Mouse (Mus musculus) embryonic facial prominence, embryonic 14.5 days (tissue): ENCODE measurements around the gene H2-T22. TPM values are rescaled to one million over a fixed set of nuclear protein-coding genes. Genes with fewer than 3 reads are reported as not detected.
"Not testable (repeated sequence)": the region's sequence is repeated elsewhere in the genome, so short reads cannot be mapped to it uniquely, and the experiment has no call there.

Experiments
- ATAC-seq: fragments of 200-750 bp; cut with Nextera tagmentation; 2 replicates; pipeline ENCODE4 v1.8.0; 2017; ENCODE audit warnings: low read depth, moderate number of reproducible peaks, moderate TSS enrichment
- DNase-seq: peaks from one replicate; pipeline ENCODE4 v3.0.0-alpha.2; 2015; ENCODE audit warnings: low spot score
- H3K27ac ChIP-seq: fragments of 300-500 bp; sonication (generic); replicated peaks from 2 replicates; pipeline ENCODE4 v1.5.1; 2014; ENCODE audit warnings: low read depth, mild to moderate bottlenecking, low read length, moderate library complexity
- H3K27me3 ChIP-seq: fragments of 300-500 bp; sonication (generic); replicated peaks from 2 replicates; pipeline ENCODE4 v1.6.1; 2014; ENCODE audit warnings: low read length; ENCODE audit not compliant: control insufficient read depth, insufficient read depth
- H3K36me3 ChIP-seq: fragments of 300-500 bp; sonication (generic); 2 replicates; pipeline ENCODE4 v1.6.1; 2014; ENCODE audit warnings: low read length, mixed read lengths; ENCODE audit not compliant: control insufficient read depth, insufficient read depth
- H3K4me1 ChIP-seq: fragments of 300-500 bp; sonication (generic); 2 replicates; pipeline ENCODE4 v1.6.1; 2014; ENCODE audit warnings: antibody characterized with exemption, low read length; ENCODE audit not compliant: control insufficient read depth, insufficient read depth
- H3K4me2 ChIP-seq: fragments of 300-500 bp; sonication (generic); 2 replicates; pipeline ENCODE4 v1.6.1; 2014; ENCODE audit warnings: low read depth, mild to moderate bottlenecking, low read length, moderate library complexity, mixed read lengths
- H3K4me3 ChIP-seq: fragments of 300-500 bp; sonication (generic); 2 replicates; pipeline ENCODE4 v1.5.1; 2014; ENCODE audit warnings: low read depth, mild to moderate bottlenecking, low read length
- H3K9ac ChIP-seq: fragments of 300-500 bp; sonication (generic); 2 replicates; pipeline ENCODE4 v1.6.1; 2014; ENCODE audit warnings: low read depth, mild to moderate bottlenecking, low read length, moderate library complexity, mixed read lengths
- H3K9me3 ChIP-seq: fragments of 300-500 bp; sonication (generic); 2 replicates; pipeline ENCODE4 v1.6.1; 2016; ENCODE audit warnings: low read length; ENCODE audit not compliant: control insufficient read depth
- WGBS: fragments of 180-500 bp; shearing (Covaris S2); extraction: QIAGEN DNeasy Blood & Tissue Kit; methylation state at CpG from one replicate; pipeline ENCODE4 v1.1.7; 2014; 5-methylcytosine and 5-hydroxymethylcytosine counted together
- polyA plus RNA-seq: library from polyadenylated mRNA; unstranded; fragments of >200 nt; fragmentation: Nextera tagmentation; extraction: Ambion mirVana; gene quantifications from 2 replicates; pipeline ENCODE4 v1.2.1, GENCODE M21; 2014

Gene H2-T22
- polyA plus RNA-seq, 1 experiment from 2014 or later = 20.5 TPM

GRCm38 (mm10) chr17:36058362-36058761, 15.8 kb upstream of the H2-T22 start, which contains the start of gene Gm11127:
Gene Gm11127 (minus strand): TSS chr17:36058371.
- not testable (repeated sequence) for H3K9ac ChIP-seq, H3K27me3 ChIP-seq, H3K9me3 ChIP-seq, H3K4me2 ChIP-seq, ATAC-seq, H3K36me3 ChIP-seq, H3K27ac ChIP-seq, H3K4me1 ChIP-seq, H3K4me3 ChIP-seq, DNase-seq
- 30% methylated on average over 1 of the region's 1 CpGs for WGBS

GRCm38 (mm10) chr17:36057927-36058326, 15.4 kb upstream of the H2-T22 start:
- H3K9me3 ChIP-seq, H3K4me3 ChIP-seq, H3K4me1 ChIP-seq, H3K27me3 ChIP-seq, DNase-seq, H3K9ac ChIP-seq, ATAC-seq, H3K4me2 ChIP-seq, H3K36me3 ChIP-seq, H3K27ac ChIP-seq: not testable (repeated sequence)
- 89% methylated on average over 23 of the region's 25 CpGs for WGBS

GRCm38 (mm10) chr17:36043286-36043685, 739 bp upstream of the H2-T22 start:
- WGBS = 78% methylated on average over 3 of the region's 3 CpGs
- no peak for ATAC-seq
- DNase-seq = no peak
- peak overlapping the region; percentile 42 for H3K4me3 ChIP-seq
- H3K9me3 ChIP-seq = no peaks in the 10 kb centered on the region
- H3K9ac ChIP-seq = peak overlapping the region; percentile 58
- H3K27me3 ChIP-seq = no peaks in the 10 kb centered on the region
- no peaks in the 10 kb centered on the region for H3K36me3 ChIP-seq
- no peaks in the 10 kb centered on the region for H3K4me1 ChIP-seq
- H3K4me2 ChIP-seq = peak overlapping the region; percentile 68
- H3K27ac ChIP-seq = no peak overlapping the region

GRCm38 (mm10) chr17:36042055-36042454, 492 bp downstream of the H2-T22 start:
- peak; percentile 74 for ATAC-seq
- Histone ChIP-seq H3K4me2 (peak overlapping the region; percentile 68), H3K4me3 (peak overlapping the region; percentile 42), H3K9ac (peak overlapping the region; percentile 58)
- H3K4me1 ChIP-seq, H3K27me3 ChIP-seq, H3K36me3 ChIP-seq, H3K9me3 ChIP-seq, H3K27ac ChIP-seq, DNase-seq: not testable (repeated sequence)
- WGBS = 2% methylated on average over 13 of the region's 19 CpGs

GRCm38 (mm10) chr17:36040604-36041003, 1.9 kb downstream of the H2-T22 start:
- not testable (repeated sequence) for DNase-seq, H3K4me3 ChIP-seq, H3K9me3 ChIP-seq, H3K27ac ChIP-seq, H3K4me2 ChIP-seq, H3K4me1 ChIP-seq, H3K9ac ChIP-seq, H3K36me3 ChIP-seq, H3K27me3 ChIP-seq, ATAC-seq
- 71% methylated on average over 2 of the region's 2 CpGs for WGBS

- not testable (repeated sequence) for H3K27me3 ChIP-seq, H3K4me1 ChIP-seq, DNase-seq, H3K36me3 ChIP-seq, H3K9me3 ChIP-seq, ATAC-seq, H3K9ac ChIP-seq, H3K4me2 ChIP-seq, H3K27ac ChIP-seq, H3K4me3 ChIP-seq
- whole genome bisulfite sequencing = 85% methylated on average over 13 of the region's 13 CpGs
These were observed 6.4 kb downstream of the H2-T22 start for GRCm38 (mm10) chr17:36036126-36036525.

GRCm38 (mm10) chr17:36035010-36035638, 7.4 kb downstream of the H2-T22 start:
- not testable (repeated sequence) for H3K36me3 ChIP-seq, ATAC-seq, H3K27me3 ChIP-seq, H3K27ac ChIP-seq, H3K9me3 ChIP-seq, H3K9ac ChIP-seq, H3K4me2 ChIP-seq, H3K4me3 ChIP-seq, DNase-seq, H3K4me1 ChIP-seq
- WGBS = 36% methylated on average over 3 of the region's 3 CpGs

- not testable (repeated sequence) for H3K27ac ChIP-seq, H3K4me3 ChIP-seq, H3K36me3 ChIP-seq, H3K4me2 ChIP-seq, H3K9me3 ChIP-seq, DNase-seq, H3K27me3 ChIP-seq, H3K4me1 ChIP-seq, ATAC-seq, H3K9ac ChIP-seq
- 59% methylated on average over 3 of the region's 3 CpGs for WGBS
These were observed 8.0 kb downstream of the H2-T22 start for GRCm38 (mm10) chr17:36034524-36034923.

GRCm38 (mm10) chr17:36032351-36032875, 10.1 kb downstream of the H2-T22 start, which contains the start of gene H2-T23:
Gene H2-T23 (minus strand): TSS chr17:36032855.
- peak within 1 kb of the TSS; percentile 77 for H3K4me2 ChIP-seq
- H3K27ac ChIP-seq, H3K9me3 ChIP-seq, H3K27me3 ChIP-seq, H3K36me3 ChIP-seq, H3K4me1 ChIP-seq: not testable (repeated sequence)
- peak within 1 kb of the TSS; percentile 49 for H3K4me3 ChIP-seq
- peak within 1 kb of the TSS; percentile 65 for H3K9ac ChIP-seq
- ATAC-seq (peak; percentile 60; the same call in 1 of the 2 replicates), DNase-seq (peak; percentile 74)
- WGBS = 3% methylated on average over 22 of the region's 25 CpGs
